Mouse (Mus musculus) spleen, adult 2 months (tissue): ENCODE measurements around the gene Tinag. TPM values are rescaled to one million over a fixed set of nuclear protein-coding genes. Genes with fewer than 3 reads are reported as not detected.
"Not testable (repeated sequence)": the region's sequence is repeated elsewhere in the genome, so short reads cannot be mapped to it uniquely, and the experiment has no call there.

Experiments
- DNase-seq, 2 experiments: peaks; one replicate each; pipeline versions ENCODE4 v3.0.0 to v3.0.0-alpha.2; 2012 to 2021; ENCODE audit warnings: low spot score in 2 of 2, low read depth in 1 of 2
- H3K27ac ChIP-seq: fragments of 200-500 bp; 2 replicates; pipeline ENCODE4 v1.5.1; 2012; ENCODE audit warnings: low read length, inconsistent platforms; ENCODE audit not compliant: insufficient read depth
- H3K27me3 ChIP-seq: fragments of 200-500 bp; 2 replicates; pipeline ENCODE4 v1.6.1; 2012; ENCODE audit warnings: mild to moderate bottlenecking, moderate library complexity, low read length, inconsistent platforms; ENCODE audit not compliant: control insufficient read depth, insufficient read depth
- H3K36me3 ChIP-seq: fragments of 200-500 bp; 2 replicates; pipeline ENCODE4 v1.6.1; 2012; ENCODE audit warnings: mild to moderate bottlenecking, low read length, inconsistent platforms; ENCODE audit not compliant: control insufficient read depth, insufficient read depth
- H3K4me1 ChIP-seq: fragments of 200-500 bp; 2 replicates; pipeline ENCODE4 v1.6.1; 2011; ENCODE audit warnings: inconsistent platforms; ENCODE audit not compliant: control insufficient read depth, insufficient read depth, insufficient read length
- H3K4me3 ChIP-seq: fragments of 200-500 bp; 2 replicates; pipeline ENCODE4 v1.5.1; 2011; ENCODE audit warnings: mild to moderate bottlenecking, inconsistent platforms; ENCODE audit not compliant: insufficient read depth, insufficient read length; ENCODE audit errors: extremely low read depth
- CTCF ChIP-seq: fragments of 200-500 bp; IDR thresholded peaks from 2 replicates; pipeline ENCODE4 v1.5.1; 2011; ENCODE audit warnings: mild to moderate bottlenecking, inconsistent platforms; ENCODE audit not compliant: insufficient read depth, insufficient read length, insufficient replicate concordance; ENCODE audit errors: extremely low read depth
- POLR2A ChIP-seq: fragments of 200-500 bp; IDR thresholded peaks from 2 replicates; pipeline ENCODE4 v1.6.1; 2011; ENCODE audit warnings: low read depth, low read length, inconsistent platforms
- WGBS: fragments of 180-500 bp; shearing (Covaris S2); methylation state at CpG from one replicate; pipeline ENCODE4 v1.1.7; 2018; 5-methylcytosine and 5-hydroxymethylcytosine counted together
- polyA plus RNA-seq: library from polyadenylated mRNA; depleted of rRNA; stranded (reverse); fragments of >200 nt; gene quantifications from 2 replicates; pipeline ENCODE4 v1.2.3, GENCODE M21; 2012; rRNA removed

Gene Tinag
- polyA plus RNA-seq = not detected in 2 replicates

DNA sequence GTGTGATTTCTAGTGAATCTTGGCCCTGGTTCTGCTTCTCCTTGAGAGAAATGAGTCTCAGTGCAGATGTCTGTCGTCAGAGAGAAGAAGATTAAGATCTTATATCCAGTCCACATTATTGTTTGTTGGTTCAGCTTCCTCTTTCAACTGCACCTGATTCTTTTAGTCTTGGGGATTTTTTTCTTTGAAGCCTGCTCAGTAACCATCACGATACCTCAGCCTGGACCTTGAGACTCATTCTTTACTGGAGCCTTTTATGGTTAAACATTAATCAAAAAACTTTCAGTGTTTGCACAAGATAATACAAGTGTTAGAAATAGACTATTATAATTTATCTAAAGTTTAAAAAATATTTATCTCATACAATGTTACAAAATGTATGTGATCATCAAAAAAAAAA is at the start of gene Tinag:
Gene Tinag (minus strand): TSS at position 210 of the 400 bp plus-strand sequence.
- DNase-seq = no peak

DNA sequence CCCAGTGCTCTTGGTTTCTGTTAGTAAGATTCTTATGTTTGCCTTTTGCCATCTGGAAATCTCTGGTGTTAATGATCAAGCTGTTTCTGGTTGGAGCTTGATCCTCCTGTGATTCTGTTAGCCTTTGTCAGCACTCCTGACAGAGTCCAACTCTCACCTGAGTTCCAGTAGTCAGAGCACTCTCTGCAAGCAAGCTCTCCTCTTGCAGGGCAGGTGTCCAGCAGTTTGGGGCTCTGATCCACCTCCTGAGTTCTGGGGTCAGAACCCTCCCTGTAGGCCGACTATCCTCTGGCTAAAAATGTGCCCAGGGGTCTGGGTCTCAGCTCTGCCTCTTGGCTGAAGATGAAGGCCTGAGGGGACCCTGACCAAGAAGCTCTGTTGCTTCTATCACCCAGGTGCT is 37.6 kb upstream of the Tinag start:
- 67% methylated on average over 1 of the region's 1 CpGs for WGBS
- H3K4me3 ChIP-seq, H3K36me3 ChIP-seq, H3K27me3 ChIP-seq, H3K27ac ChIP-seq, H3K4me1 ChIP-seq, DNase-seq: not testable (repeated sequence)

More for the DNA sequence above, at the start of gene Tinag:
- WGBS = 18% methylated on average over 2 of the region's 2 CpGs
- H3K4me3 ChIP-seq = no peak within 1 kb of the TSS
- no peaks in the 10 kb centered on the region for H3K27me3 ChIP-seq
- no peaks in the 10 kb centered on the region for H3K4me1 ChIP-seq
- no peak within 1 kb of the TSS for H3K27ac ChIP-seq
- TF ChIP-seq CTCF = no peak
- no peak for TF ChIP-seq POLR2A
- no peaks in the 10 kb centered on the region for H3K36me3 ChIP-seq

DNA sequence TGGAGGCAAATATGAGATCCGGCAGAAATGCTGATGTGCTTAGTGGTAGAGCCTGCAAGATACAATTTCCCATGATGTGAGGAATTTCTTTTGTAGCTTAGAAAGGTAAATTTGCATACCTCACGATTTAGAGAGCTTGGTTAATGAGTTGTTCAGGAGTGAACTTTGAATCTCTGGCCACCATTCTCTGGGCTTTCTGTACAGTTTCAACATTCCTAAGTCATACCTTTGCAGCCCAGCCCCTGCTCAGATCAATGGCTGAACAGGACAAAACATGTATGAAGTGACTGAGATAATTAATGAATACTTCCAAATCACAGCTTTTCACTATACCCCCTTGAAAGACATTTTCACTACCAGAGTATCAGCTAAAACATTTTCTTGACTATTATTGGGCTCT is 26.1 kb upstream of the Tinag start:
- no peak for TF ChIP-seq CTCF
- TF ChIP-seq POLR2A = no peak
- no peak overlapping the region for H3K27ac ChIP-seq
- no peaks in the 10 kb centered on the region for H3K36me3 ChIP-seq
- no peak overlapping the region for H3K4me3 ChIP-seq
- H3K27me3 ChIP-seq = no peaks in the 10 kb centered on the region
- no peaks in the 10 kb centered on the region for H3K4me1 ChIP-seq
- no peak for DNase-seq
- WGBS = 82% methylated on average over 2 of the region's 2 CpGs

GRCm38 (mm10) chr9:77056611-77057010 is 11.0 kb upstream of the Tinag start:
- WGBS = 65% methylated on average over 4 of the region's 4 CpGs
- Histone ChIP-seq H3K4me3 (no peak overlapping the region), H3K27me3 (no peaks in the 10 kb centered on the region), H3K4me1 (no peaks in the 10 kb centered on the region), H3K36me3 (no peaks in the 10 kb centered on the region), H3K27ac (no peak overlapping the region)
- no peak for TF ChIP-seq CTCF
- no peak for TF ChIP-seq POLR2A
- no peak for DNase-seq

DNA sequence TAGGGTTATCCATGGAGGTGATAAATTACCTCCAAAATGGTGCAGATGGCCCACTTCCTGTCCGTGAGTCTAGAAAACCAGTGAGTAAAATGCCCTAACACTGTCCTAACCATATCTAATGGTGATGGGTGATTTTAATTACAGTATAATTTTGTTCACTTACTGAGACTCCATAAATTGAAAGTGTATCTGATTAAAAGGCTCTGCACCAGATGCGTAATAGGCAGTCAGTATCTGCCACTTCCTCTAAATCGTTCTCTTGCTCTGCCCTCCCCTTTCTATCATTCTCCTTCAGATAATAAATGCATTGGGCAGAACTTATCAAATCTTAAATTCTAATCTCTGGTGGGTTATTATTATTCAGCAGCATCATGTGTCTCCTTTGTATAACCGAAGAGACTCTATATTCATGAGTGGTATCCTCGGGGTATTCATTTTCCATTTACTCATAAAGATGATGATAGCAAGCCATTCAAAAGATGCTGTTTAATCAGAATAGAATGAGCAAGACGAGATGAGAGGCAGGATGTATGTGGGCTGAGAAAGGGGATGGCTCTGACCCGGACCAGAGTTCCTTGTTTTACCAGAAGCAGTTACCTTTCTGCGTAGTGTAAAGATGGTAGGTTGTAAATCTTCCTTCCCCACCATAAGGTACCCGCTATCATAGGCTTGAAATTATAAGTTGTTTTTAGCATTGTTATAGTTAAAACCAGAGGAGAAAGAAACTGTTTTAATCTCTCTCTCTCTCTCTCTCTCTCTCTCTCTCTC is 9.0 kb upstream of the Tinag start:
- no peak for TF ChIP-seq POLR2A
- no peak for DNase-seq
- Histone ChIP-seq H3K4me3 (no peak overlapping the region), H3K27ac (no peak overlapping the region), H3K27me3 (no peaks in the 10 kb centered on the region), H3K4me1 (no peaks in the 10 kb centered on the region), H3K36me3 (no peaks in the 10 kb centered on the region)
- WGBS = 77% methylated on average over 9 of the region's 9 CpGs

DNA sequence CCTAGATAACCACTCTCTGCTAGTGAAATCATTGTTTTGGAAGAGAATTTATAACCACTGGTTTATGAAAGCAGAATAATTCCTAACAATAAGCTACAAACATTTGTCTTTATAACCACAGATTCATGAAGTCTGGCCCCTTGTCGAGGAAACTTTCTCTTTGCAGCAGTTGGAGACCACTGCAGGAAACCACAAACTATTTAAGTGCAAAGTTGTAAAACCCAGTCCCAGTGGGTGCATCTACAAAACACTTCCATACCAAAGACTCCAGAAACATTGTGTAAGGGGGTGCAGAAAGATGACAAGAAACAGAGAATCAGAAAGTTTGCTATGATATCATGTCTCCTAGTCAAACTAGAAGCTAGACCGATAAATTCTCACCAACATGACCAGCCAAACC is 5.8 kb upstream of the Tinag start:
- H3K27me3 ChIP-seq = no peaks in the 10 kb centered on the region
- DNase-seq = no peak
- no peaks in the 10 kb centered on the region for H3K36me3 ChIP-seq
- H3K4me3 ChIP-seq = no peak overlapping the region
- H3K4me1 ChIP-seq = no peaks in the 10 kb centered on the region
- TF ChIP-seq POLR2A (no peak), CTCF (no peak)
- 17% methylated on average over 2 of the region's 2 CpGs for WGBS
- no peak overlapping the region for H3K27ac ChIP-seq

GRCm38 (mm10) chr9:77049669-77050068 is 4.1 kb upstream of the Tinag start:
- H3K27me3 ChIP-seq = no peaks in the 10 kb centered on the region
- no peak for TF ChIP-seq CTCF
- no peak for TF ChIP-seq POLR2A
- no peaks in the 10 kb centered on the region for H3K4me1 ChIP-seq
- WGBS = 88% methylated on average over 2 of the region's 2 CpGs
- no peak for DNase-seq
- H3K36me3 ChIP-seq = no peaks in the 10 kb centered on the region
- no peak overlapping the region for H3K4me3 ChIP-seq
- H3K27ac ChIP-seq = no peak overlapping the region
